Mouse (Mus musculus): ENCODE data around the gene Gna13. TPM values are rescaled to one million over a fixed set of nuclear protein-coding genes. Genes with fewer than 3 reads are reported as not detected.
A peak's percentile ranks its signal among the peaks of the same experiment; 100 is the strongest.

The Gna13 gene
- polyA plus RNA-seq, 1 experiment from 2014 or later, result 20.7 TPM

- H3K36me3 ChIP-seq (replicated peaks), result no peaks in the 10 kb centered on the region
- 0 out of 2 replicates have a peak, but pooled peaks cover 2% of the 10 kb centered on the region for H3K4me1 ChIP-seq
- H3K9ac ChIP-seq, result no peak overlapping the region
- peaks cover 5% of the 10 kb centered on the region for H3K9me3 ChIP-seq
- no peak for ATAC-seq (ENCODE audit: low FRiP score)
- no peak overlapping the region for H3K27ac ChIP-seq
- H3K4me2 ChIP-seq, result no peak overlapping the region
- no peak overlapping the region for H3K4me3 ChIP-seq (replicated peaks)
- 46% methylated on average over 16 of the region's 16 CpGs for WGBS
- no peaks in the 10 kb centered on the region for H3K27me3 ChIP-seq
Measured at GRCm38 (mm10) chr11:109419961-109420566, 57.4 kb downstream of the Gna13 start.

- H3K9ac ChIP-seq, result no peak overlapping the region
- no peak overlapping the region for H3K27ac ChIP-seq
- no peaks in the 10 kb centered on the region for H3K36me3 ChIP-seq (replicated peaks)
- H3K4me1 ChIP-seq, result 0 out of 2 replicates have a peak, but pooled peaks cover 2% of the 10 kb centered on the region
- no peak overlapping the region for H3K4me3 ChIP-seq (replicated peaks)
- H3K9me3 ChIP-seq, result peaks cover 5% of the 10 kb centered on the region
- ATAC-seq (ENCODE audit: low FRiP score), result no peak
- WGBS, result 89% methylated on average over 14 of the region's 14 CpGs
- H3K4me2 ChIP-seq, result no peak overlapping the region
- H3K27me3 ChIP-seq, result no peaks in the 10 kb centered on the region
Measured at GRCm38 (mm10) chr11:109420567-109420962, 57.9 kb downstream of the Gna13 start.

- Histone ChIP-seq H3K36me3 (replicated peaks) (no peaks in the 10 kb centered on the region), H3K9me3 (peaks cover 5% of the 10 kb centered on the region), H3K4me3 (replicated peaks) (no peak overlapping the region), H3K4me1 (0 out of 2 replicates have a peak, but pooled peaks cover 2% of the 10 kb centered on the region), H3K4me2 (no peak overlapping the region), H3K9ac (no peak overlapping the region), H3K27ac (no peak overlapping the region), H3K27me3 (no peaks in the 10 kb centered on the region)
- 84% methylated on average over 5 of the region's 5 CpGs for WGBS
- ATAC-seq (ENCODE audit: low FRiP score), result no peak
Measured at GRCm38 (mm10) chr11:109421205-109421604, 58.6 kb downstream of the Gna13 start.

- no peak for ATAC-seq (ENCODE audit: low FRiP score)
- Histone ChIP-seq H3K27me3 (no peaks in the 10 kb centered on the region), H3K4me2 (no peak overlapping the region), H3K9ac (no peak overlapping the region), H3K27ac (no peak overlapping the region), H3K9me3 (peaks cover 5% of the 10 kb centered on the region), H3K4me1 (peaks cover 11% of the 10 kb centered on the region), H3K4me3 (replicated peaks) (no peak overlapping the region), H3K36me3 (replicated peaks) (no peaks in the 10 kb centered on the region)
- 97% methylated on average over 4 of the region's 4 CpGs for WGBS
Measured at GRCm38 (mm10) chr11:109422263-109422662, 59.6 kb downstream of the Gna13 start.

GRCm38 (mm10) chr11:109423294-109423693, 60.7 kb downstream of the Gna13 start:
- Histone ChIP-seq H3K4me2 (no peak overlapping the region), H3K4me3 (replicated peaks) (no peak overlapping the region), H3K4me1 (peaks cover 12% of the 10 kb centered on the region), H3K27ac (no peak overlapping the region), H3K27me3 (no peaks in the 10 kb centered on the region), H3K9me3 (peaks cover 5% of the 10 kb centered on the region), H3K9ac (no peak overlapping the region), H3K36me3 (replicated peaks) (no peaks in the 10 kb centered on the region)
- no peak for ATAC-seq (ENCODE audit: low FRiP score)
- 74% methylated on average over 1 of the region's 1 CpGs for WGBS

- H3K36me3 ChIP-seq (replicated peaks), result peaks cover 21% of the 10 kb centered on the region
- peak within 1 kb of the TSS; percentile 89 for H3K27ac ChIP-seq
- peaks cover 5% of the 10 kb centered on the region for H3K9me3 ChIP-seq
- peak; percentile 97 for ATAC-seq (ENCODE audit: low FRiP score)
- WGBS, result under 1% methylated on average over 65 of the region's 65 CpGs
- peak within 1 kb of the TSS; percentile 62 for H3K4me3 ChIP-seq (replicated peaks)
- H3K4me2 ChIP-seq, result peak within 1 kb of the TSS; percentile 67
- peaks cover 10% of the 10 kb centered on the region for H3K4me1 ChIP-seq
- no peaks in the 10 kb centered on the region for H3K27me3 ChIP-seq
- H3K9ac ChIP-seq, result peak within 1 kb of the TSS; percentile 75
Measured at GRCm38 (mm10) chr11:109425392-109426271, 63.0 kb downstream of the Gna13 start, which contains the start of gene Amz2. Amz2 (plus strand) TSS chr11:109425946.

- H3K4me1 ChIP-seq, result peaks cover 10% of the 10 kb centered on the region
- peak overlapping the region; percentile 67 for H3K4me2 ChIP-seq
- peaks cover 27% of the 10 kb centered on the region for H3K36me3 ChIP-seq (replicated peaks)
- no peaks in the 10 kb centered on the region for H3K27me3 ChIP-seq
- H3K9ac ChIP-seq, result peak overlapping the region; percentile 75
- WGBS, result under 1% methylated on average over 11 of the region's 11 CpGs
- peak overlapping the region; percentile 62 for H3K4me3 ChIP-seq (replicated peaks)
- peaks cover 5% of the 10 kb centered on the region for H3K9me3 ChIP-seq
- no peak for ATAC-seq (ENCODE audit: low FRiP score)
- H3K27ac ChIP-seq, result peak overlapping the region; percentile 89
Measured at GRCm38 (mm10) chr11:109426272-109426586, 63.6 kb downstream of the Gna13 start.

- WGBS, result 97% methylated on average over 5 of the region's 5 CpGs
- no peak overlapping the region for H3K27ac ChIP-seq
- no peak overlapping the region for H3K4me3 ChIP-seq (replicated peaks)
- no peak for ATAC-seq (ENCODE audit: low FRiP score)
- no peak overlapping the region for H3K9ac ChIP-seq
- H3K4me1 ChIP-seq, result peaks cover 10% of the 10 kb centered on the region
- H3K27me3 ChIP-seq, result no peaks in the 10 kb centered on the region
- peaks cover 30% of the 10 kb centered on the region for H3K36me3 ChIP-seq (replicated peaks)
- peaks cover 1% of the 10 kb centered on the region; the same call in 1 of the 2 replicates for H3K9me3 ChIP-seq
- no peak overlapping the region for H3K4me2 ChIP-seq
Measured at GRCm38 (mm10) chr11:109427353-109427752, 64.7 kb downstream of the Gna13 start.

GRCm38 (mm10) chr11:109434233-109434798, 71.7 kb downstream of the Gna13 start:
- H3K27me3 ChIP-seq, result no peaks in the 10 kb centered on the region
- no peak for ATAC-seq (ENCODE audit: low FRiP score)
- H3K27ac ChIP-seq, result no peak overlapping the region
- no peak overlapping the region for H3K9ac ChIP-seq
- H3K36me3 ChIP-seq (replicated peaks), result peaks cover 66% of the 10 kb centered on the region
- no peaks in the 10 kb centered on the region for H3K9me3 ChIP-seq
- 95% methylated on average over 16 of the region's 16 CpGs for WGBS
- H3K4me3 ChIP-seq (replicated peaks), result no peak overlapping the region
- peaks cover 2% of the 10 kb centered on the region for H3K4me1 ChIP-seq
- H3K4me2 ChIP-seq, result no peak overlapping the region

GRCm38 (mm10) chr11:109436889-109437288, 74.3 kb downstream of the Gna13 start:
- peaks cover 44% of the 10 kb centered on the region for H3K36me3 ChIP-seq (replicated peaks)
- H3K9me3 ChIP-seq, result no peaks in the 10 kb centered on the region
- ATAC-seq (ENCODE audit: low FRiP score), result no peak
- H3K4me1 ChIP-seq, result peaks cover 13% of the 10 kb centered on the region
- 82% methylated on average over 7 of the region's 8 CpGs for WGBS
- H3K4me2 ChIP-seq, result no peak overlapping the region
- no peak overlapping the region for H3K9ac ChIP-seq
- H3K4me3 ChIP-seq (replicated peaks), result no peak overlapping the region
- peaks cover 7% of the 10 kb centered on the region for H3K27me3 ChIP-seq
- no peak overlapping the region for H3K27ac ChIP-seq

GRCm38 (mm10) chr11:109439209-109439608, 76.6 kb downstream of the Gna13 start:
- peaks cover 37% of the 10 kb centered on the region for H3K36me3 ChIP-seq (replicated peaks)
- no peaks in the 10 kb centered on the region for H3K9me3 ChIP-seq
- H3K27ac ChIP-seq, result no peak overlapping the region
- H3K4me3 ChIP-seq (replicated peaks), result no peak overlapping the region
- H3K9ac ChIP-seq, result peak overlapping the region; percentile 62; the same call in 1 of the 2 replicates
- peaks cover 7% of the 10 kb centered on the region for H3K27me3 ChIP-seq
- peak; percentile 44; the same call in 1 of the 2 replicates for ATAC-seq (ENCODE audit: low FRiP score)
- H3K4me1 ChIP-seq, result peaks cover 13% of the 10 kb centered on the region
- 33% methylated on average over 5 of the region's 5 CpGs for WGBS
- H3K4me2 ChIP-seq, result peak overlapping the region; percentile 74

GRCm38 (mm10) chr11:109439829-109440340, 77.3 kb downstream of the Gna13 start:
- peaks cover 13% of the 10 kb centered on the region for H3K4me1 ChIP-seq
- WGBS, result 1% methylated on average over 32 of the region's 32 CpGs
- H3K27me3 ChIP-seq, result peaks cover 7% of the 10 kb centered on the region
- H3K36me3 ChIP-seq (replicated peaks), result peaks cover 30% of the 10 kb centered on the region
- peak overlapping the region; percentile 74 for H3K4me2 ChIP-seq
- H3K4me3 ChIP-seq (replicated peaks), result peak overlapping the region; percentile 43
- ATAC-seq (ENCODE audit: low FRiP score), result peak; percentile 68
- H3K27ac ChIP-seq, result no peak overlapping the region
- no peaks in the 10 kb centered on the region for H3K9me3 ChIP-seq
- H3K9ac ChIP-seq, result peak overlapping the region; percentile 62
